Mouse (Mus musculus) cerebellum, postnatal 14 days (tissue): ENCODE data around the gene Stard3.
A peak's percentile ranks its signal among the peaks of the same experiment; 100 is the strongest.

Experiments
- DNase-seq, 2 experiments: peaks; one replicate each; pipeline ENCODE4 v3.0.0; 2021; ENCODE audit warnings: mixed read lengths in 2 of 2

The Stard3 gene

DNA sequence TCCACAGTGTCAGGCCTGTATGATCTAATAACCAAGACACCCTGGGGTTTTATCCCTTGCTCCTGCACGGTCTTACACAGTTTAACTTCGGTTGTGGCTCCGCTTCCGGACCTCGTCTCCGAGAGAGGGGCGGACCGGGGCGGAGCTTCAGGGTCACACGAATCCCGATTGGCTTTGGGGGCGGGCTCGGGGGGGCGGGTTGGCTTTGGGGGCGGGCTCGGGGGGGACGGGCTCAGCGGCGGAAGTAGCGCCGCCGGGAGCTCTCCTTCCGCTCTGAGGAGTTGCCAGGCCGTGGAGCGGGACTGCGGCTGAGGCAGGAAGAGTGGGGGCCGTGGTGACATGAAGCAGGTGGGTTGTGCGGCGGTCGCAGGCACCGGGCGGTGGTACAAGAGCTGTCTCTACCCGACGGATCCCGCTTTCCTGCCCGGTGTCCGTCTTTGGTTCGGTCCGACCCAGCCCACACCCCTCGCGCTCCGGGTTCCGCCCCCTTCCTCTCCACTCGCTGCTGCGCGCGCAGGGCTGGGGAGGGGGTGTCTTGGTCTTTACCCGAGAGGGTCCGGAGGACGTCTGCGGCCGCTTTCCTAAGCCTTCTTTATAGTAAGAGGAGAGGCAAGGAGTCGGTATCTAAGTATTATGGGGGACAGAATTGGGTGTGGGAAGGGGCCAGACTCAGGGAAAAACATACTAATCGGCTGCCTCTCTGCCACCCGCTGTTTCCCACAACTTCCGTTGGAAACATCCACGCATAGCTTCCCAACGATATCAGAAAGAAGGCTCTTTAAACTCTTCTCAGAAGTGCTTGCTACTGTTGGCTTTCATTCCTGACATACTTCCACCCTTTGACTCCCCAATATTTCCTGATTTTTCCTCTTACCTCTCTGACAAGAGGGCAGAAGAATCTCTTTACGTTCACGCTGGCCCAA is at the start of gene Stard3:
Stard3 (plus strand) TSS at position 208 of the 923 bp plus-strand sequence.
- DNase-seq, result peak; percentile 87 to 92

DNA sequence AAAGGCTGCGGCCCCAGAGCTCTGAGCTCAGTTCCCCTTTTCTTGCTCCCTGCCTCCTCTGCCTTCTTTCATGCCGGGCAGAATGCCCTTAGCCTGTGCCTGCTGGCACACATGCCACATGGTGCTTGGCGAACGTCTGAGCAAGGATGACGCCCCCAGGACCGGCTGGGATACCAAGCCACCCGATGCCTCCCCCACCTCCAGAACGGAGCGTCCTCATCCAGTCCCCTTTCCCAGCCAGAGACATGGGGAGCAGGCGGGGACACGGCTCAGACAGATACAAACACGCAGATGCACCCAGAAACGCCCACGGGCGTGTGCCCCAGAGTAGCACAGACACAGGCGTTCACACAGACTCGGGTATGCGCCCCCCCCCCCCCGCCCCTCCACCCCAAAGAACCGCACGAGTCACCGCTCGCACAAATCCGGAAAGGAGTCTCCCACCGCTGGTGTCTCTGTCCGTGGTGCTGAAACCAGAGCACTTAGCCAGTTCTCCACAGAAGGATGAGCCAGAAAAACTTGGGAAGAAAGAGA is 44.3 kb upstream of the Stard3 start:
- peak; percentile 80 to 81 for DNase-seq

DNA sequence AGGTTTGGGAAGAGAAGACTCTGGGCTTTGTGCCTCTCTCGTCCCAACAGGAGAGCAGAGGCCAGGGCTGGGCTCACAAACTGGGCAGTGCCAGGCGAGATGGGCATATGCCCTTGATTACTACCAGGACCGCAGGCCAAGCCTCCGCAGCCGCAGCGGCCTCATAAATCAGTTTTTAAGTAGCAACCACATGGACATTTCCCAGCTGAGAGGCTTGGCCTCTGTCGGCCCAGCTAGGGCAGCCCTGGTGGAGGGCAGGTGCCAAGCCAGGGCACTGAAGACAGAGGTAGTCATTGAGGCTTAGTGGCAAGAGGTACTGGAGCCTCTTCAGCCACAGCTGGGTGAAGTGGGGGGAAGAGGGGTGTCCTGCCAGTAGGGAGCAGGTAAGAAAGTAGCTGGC is 40.7 kb upstream of the Stard3 start:
- peak; percentile 46 to 49 for DNase-seq

DNA sequence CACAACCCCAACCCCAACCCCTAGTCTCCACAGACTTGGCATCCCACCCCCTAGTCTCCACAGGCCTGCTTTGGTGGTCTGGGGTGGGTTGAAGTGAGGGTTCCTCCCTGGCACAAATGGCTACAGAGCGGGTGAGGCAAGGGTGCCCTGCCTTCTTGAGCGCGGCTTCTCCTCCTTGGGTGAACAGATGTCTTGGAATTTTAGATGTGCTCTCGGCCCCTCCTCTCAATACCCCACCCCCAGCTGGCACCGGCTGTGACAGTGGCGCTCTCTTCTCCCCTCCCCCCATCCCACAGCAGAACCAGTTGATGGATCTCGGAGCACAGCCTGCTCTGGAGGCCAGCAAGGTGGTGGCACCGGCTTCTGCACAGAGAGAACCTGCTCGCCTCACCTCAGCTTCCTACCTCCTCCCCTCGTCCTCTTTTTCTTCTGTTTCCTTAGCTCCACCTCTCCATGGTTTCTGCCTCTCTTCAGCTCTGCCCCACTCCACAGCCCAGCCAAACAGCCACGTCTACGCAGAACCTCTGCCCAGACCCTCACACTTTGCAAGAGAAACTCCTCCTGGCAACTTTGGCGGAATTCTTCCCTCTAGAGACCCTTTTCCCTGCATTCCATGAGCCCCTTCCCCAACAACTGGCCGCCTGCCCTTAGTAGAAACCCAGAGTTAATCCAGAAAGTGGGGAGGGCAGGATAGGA is 39.6 kb upstream of the Stard3 start:
- peak; percentile 61 to 67 for DNase-seq

DNA sequence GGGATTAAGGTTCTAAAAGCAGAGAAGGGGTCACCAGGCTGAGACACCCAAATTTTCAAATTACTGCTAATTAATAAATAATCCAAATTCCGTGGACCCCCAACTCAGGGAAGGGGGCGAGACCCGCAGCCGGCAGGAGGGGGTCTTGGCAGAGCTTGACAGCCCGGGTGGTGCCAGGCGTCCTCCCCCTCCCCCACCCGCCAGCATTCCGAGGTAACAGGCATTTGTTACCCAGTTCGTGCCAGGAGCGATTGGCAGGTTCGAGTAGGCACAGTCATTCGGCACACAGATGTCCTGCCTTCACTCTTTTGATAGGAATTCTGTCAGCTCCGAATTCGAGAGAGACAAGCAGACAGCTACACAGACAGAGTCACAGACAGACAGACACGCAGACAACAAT is 39.0 kb upstream of the Stard3 start:
- DNase-seq, result peak; percentile 85 to 87

DNA sequence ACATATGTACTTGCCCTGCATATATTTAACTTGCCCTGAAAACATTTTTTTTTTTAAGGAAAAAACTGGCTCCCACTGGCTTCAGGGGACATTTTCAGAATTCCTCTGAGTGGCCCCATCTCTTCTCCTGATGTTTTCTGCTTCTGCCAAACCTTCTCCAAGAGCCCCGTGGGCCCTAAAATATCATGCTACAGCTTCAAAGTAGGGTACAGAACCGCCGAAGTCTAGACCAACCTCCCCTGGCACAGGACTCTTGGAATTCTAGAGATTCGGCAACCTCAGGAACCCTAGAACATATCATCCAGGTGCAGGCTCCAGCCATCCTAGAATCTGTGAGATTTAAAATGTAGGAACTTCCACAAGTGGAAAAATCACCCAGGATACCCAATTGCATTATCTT is 38.6 kb upstream of the Stard3 start:
- peak in 1 of 2 experiments; percentile 12 for DNase-seq

- peak; percentile 44 to 49 for DNase-seq
Measured at GRCm38 (mm10) chr11:98319944-98320343, 38.2 kb upstream of the Stard3 start.

- DNase-seq, result peak; percentile 94 to 95
Measured at GRCm38 (mm10) chr11:98320381-98320780, 37.8 kb upstream of the Stard3 start.

DNA sequence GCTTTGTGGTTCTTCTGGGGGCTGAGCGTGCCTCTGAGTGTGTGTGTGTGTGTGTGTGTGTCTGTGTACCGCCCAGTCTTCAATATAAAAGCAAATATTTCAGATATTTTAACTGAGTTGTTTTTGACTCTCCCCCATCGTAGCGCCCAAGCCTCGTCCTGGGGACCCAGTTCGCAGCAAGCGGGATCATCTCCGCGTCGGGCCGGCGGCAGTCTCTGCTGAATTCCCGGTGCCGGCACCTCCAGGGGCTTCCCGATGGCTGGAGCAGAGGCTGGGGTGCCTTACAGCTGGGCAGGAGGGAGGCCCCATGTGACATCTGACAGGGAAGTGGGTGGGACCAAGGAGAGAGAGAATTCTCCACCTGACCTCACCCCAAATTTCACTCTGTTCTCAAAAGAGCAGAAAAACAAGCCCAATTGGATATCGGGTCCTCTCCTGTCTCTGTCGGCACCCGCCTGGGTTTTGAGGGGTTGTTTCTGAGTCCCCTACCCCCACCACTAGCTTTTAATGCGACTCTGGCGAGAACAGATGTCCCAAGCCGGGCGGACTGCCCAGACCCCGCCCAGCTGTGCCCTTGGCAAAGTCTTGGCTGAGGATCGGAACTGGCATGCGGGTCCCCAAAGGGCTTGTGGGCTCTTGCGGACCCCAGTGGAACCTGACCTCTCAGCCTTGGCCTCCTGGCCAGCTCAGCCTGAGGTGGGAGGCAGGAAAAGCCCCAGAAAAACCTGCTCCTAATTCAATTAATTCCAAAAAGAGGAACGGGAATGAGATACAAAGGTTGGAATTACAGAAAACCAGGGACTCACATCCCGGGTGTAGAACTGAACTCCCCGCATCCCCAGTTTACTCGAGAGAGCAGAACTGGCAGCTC is 37.1 kb upstream of the Stard3 start:
- peak; percentile 85 to 87 for DNase-seq

- no peak for DNase-seq
Measured at GRCm38 (mm10) chr11:98321677-98322003, 36.5 kb upstream of the Stard3 start.

DNA sequence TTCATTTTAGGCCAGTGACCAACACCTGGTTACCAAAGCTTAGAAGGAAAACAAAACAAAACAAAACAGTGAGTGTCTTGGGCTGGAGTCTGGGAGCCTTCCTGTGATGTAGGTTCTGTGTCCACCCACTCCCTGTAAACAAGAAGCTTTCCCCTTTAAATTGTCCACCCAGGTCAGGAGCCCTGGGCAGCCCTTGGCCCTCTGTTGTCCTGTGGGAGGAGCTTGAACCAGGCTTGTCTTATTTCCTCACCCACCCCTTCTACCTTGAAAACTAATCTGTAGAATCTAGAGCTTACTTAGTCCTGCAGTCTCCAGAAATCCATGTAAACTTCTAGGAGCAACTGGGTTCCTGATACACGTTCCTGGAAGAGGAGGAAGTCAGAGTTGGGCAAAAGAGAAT is 36.0 kb upstream of the Stard3 start:
- peak in 1 of 2 experiments; percentile 41 for DNase-seq

DNA sequence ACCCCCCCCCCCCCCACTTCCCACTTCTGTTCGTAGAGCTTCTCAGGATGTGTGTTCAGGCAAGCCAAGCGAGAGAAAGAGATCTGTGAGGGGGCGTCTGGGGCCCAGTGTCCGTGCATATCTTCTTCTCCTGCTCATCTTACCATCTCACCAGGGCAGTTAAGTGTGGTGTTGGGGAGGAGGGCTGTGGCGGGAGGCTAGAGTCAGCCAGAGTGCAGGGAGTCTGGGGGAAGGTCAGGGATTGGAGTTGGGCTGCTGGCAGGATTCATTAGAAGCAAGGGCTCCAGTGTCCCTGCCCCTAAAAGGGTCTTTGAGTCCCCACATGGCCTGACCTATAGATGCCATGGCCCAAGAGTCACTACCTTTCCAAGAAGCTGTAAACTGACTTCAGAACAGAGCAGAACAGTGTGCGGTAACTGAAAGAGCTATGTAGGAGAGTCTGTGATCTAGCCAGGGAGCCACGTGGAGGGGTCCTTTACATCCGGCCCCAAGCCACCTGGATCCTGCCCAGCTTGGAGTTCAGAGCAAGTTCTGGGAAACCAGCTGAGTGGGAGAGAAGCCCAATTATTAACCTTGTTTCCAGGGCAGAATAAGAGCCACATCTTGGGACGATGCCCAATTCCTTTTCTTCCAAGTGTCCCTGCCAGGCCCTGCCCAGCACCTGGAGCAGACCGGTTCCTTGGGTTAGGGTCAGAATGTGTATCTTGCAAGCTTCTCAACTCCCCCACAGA is 34.9 kb upstream of the Stard3 start:
- DNase-seq, result peak; percentile 69 to 70

DNA sequence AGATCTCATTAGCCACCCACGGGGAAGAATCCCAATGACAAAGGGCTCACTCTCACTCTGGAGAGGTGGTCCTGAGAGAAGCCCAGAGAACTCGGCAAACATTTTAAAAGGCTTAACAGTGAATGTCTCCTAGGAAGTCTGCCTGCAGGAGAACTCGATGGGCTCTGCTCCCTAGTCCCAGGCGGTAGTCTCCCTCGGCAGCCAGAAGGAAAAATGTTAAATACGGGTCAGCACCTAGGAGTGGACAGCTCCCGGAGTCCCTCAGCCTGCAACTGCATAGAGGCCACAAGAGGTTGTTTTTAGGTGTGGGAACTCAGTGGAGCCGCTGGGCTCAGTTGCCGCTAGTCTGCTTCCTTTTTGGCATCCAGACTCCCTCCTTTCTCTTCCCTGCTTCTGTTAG is 34.2 kb upstream of the Stard3 start:
- DNase-seq, result peak; percentile 42 to 44

- peak; percentile 55 to 63 for DNase-seq
Measured at GRCm38 (mm10) chr11:98325191-98325820, 32.9 kb upstream of the Stard3 start.

- peak in 1 of 2 experiments; percentile 62 for DNase-seq
Measured at GRCm38 (mm10) chr11:98325821-98326218, 32.3 kb upstream of the Stard3 start.

DNA sequence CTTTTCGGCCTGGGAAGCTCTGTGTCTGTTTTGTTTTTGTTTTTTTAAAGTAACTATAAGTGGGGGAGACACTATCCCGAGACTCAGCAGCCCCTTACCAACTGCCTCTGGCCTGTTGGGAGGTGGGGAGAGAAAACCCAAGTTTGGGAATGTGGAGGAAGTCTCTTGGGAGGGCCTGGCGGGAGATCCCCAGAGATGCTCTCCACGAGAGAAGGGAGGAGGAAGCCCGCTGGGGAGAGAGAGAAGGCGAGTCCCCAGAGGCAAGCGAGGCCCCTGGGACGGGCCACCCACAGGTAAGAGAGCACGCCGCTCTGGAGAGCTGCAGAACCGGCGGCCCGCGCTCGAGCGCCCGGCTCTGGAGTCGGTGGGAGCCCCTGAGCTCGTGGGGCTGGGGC is 31.4 kb upstream of the Stard3 start:
- peak in 1 of 2 experiments; percentile 50 for DNase-seq

GRCm38 (mm10) chr11:98327136-98328030 is 30.8 kb upstream of the Stard3 start:
- peak; percentile 65 to 78 for DNase-seq

DNA sequence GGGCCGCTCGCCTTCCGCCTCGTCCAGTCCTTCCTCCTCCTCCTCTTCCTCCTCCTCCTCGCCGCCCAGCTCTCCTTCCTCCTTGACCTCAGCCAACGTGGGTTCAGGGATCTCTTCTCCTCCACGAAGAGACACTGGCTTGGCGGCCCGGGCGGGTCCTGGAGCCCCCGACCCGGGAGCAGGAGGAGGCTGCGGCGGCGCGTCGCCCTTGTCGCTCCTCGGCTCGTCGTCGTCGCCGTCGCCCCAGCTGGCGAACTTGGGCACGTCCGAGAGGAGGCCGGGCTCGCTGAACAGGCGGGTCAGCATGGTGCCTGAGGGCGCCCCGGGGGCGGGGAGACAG is 30.2 kb upstream of the Stard3 start:
- peak in 1 of 2 experiments; percentile 79 for DNase-seq

DNA sequence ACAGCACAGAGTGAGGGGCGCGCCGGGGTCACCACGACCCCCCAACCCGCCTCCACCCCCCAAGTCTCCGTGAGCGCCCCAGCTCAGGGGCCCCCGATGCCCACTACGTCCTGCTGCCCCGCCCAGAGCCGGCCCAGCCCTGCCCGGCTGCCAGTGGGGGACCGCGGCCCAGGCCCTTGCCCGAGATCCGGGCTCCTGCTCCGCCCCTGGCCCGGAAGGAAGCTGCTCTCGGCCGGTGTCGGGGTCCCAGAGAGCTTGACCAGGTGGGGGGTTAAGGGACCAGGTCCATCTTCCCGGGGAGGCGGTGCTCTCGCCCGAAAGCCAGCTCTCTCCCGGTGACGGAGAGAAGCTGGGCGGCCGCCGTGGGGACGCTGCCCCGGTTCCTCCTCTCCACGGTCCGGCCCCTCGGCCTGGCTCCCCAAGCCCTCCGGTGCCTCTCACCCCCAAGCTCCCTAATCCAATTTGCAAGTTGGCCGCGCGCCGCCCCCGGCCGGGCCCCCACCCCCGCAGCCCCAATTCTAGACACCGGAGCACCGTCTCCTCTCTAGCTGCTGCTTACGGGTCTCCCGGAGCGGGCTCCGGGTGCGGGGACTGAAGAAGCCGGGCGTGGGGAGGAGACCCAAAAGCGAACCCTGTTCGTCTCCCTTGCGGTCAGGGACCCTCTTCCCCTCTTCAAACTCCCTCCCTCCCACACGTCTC is 29.6 kb upstream of the Stard3 start:
- peak in 1 of 2 experiments; percentile 78 for DNase-seq
